9 mouse cellular contexts compared by ENCODE assay signal in the genomic region with DNA sequence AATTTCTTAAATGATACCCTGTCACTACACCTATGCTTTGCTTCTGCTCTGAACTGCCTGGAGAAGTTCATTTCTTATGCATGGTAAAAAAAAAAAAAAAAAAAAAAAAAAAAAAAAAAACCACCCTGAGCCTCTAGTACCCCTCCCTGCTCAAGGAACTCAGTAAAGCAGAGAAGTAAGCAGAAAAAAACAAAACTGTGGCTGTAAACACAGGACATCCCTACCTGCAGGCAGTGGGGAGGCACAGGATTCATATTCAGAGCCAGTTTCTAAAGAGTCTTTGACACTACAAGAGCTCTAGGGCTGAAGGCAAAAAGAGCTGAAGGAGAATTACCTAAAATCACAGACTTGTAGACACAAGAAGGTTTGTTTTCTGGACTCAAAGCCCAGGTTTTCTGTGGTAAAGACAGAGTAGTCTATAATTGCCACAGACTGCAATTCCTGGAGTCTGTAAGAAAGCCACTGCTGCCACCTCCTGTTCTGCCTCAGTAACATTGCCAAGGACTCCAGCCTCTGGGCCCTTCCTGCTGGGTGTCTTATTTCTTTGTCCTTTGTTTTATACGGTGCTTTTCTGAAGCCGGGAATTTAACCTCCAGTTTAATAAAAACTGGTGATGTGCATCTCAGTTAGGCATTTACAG.
DNase-seq lines count a peak whose midpoint lies in the region; ATAC-seq lines count a peak whose summit lies in the region.
"Had no signal": no experiment of that assay in that cellular context is flagged by ENCODE, and none has a peak within 500 bp of the region (broad histone marks: within the 10 kb centered on the region; RNA-seq: fewer than 3 reads in every experiment).

No protein-coding gene starts in this region.

- H3K4me1 ChIP-seq in intestine, embryonic 15.5 days (replicated peaks) = no peaks in the 10 kb centered on the region
- H3K4me1 ChIP-seq: limb, embryonic 15.5 days had no signal

- H3K9me3 ChIP-seq in intestine, embryonic 15.5 days = no peaks in the 10 kb centered on the region
- H3K9me3 ChIP-seq: limb, embryonic 15.5 days had no signal

- ATAC-seq in intestine, embryonic 15.5 days = peak; percentile 67; the same call in 1 of the 2 replicates

- no peaks in the 10 kb centered on the region for H3K36me3 ChIP-seq in intestine, embryonic 15.5 days
- H3K36me3 ChIP-seq: limb, embryonic 15.5 days had no signal

- H3K4me3 ChIP-seq in intestine, embryonic 15.5 days (replicated peaks) = no peak overlapping the region
- H3K4me3 ChIP-seq: limb, embryonic 15.5 days had no signal

- WGBS in intestine, embryonic 15.5 days = 13% methylated on average over 2 of the region's 2 CpGs

- H3K27me3 ChIP-seq in intestine, embryonic 15.5 days (replicated peaks) = no peaks in the 10 kb centered on the region
- H3K27me3 ChIP-seq: limb, embryonic 15.5 days had no signal

- no peak overlapping the region for H3K27ac ChIP-seq in intestine, embryonic 15.5 days
- H3K27ac ChIP-seq: limb, embryonic 15.5 days had no signal

- peak; percentile 22 for DNase-seq in gastrocnemius, postnatal 14 days
- no peak for DNase-seq in gastrocnemius, adult 8-10 months (ENCODE audit: low spot score in 2 of 2)
- DNase-seq in brain, adult 2 months (ENCODE audit: low read depth, low spot score) = peak; percentile 84
- DNase-seq in fibroblast of lung, adult 2 months (ENCODE audit: low read depth) = peak; percentile 11
- DNase-seq in left cerebral cortex, postnatal 14 days (ENCODE audit: low spot score in 2 of 2) = peak; percentile 65 to 74
- peak; percentile 43 for DNase-seq in right cerebral cortex, adult 18-20 months
- no peak for DNase-seq in urinary bladder, adult 2 months (ENCODE audit: low spot score)

- intact Hi-C loops in gastrocnemius, postnatal 14 days (cut with DNase I; ENCODE audit: low total_unique reads) = no loop called here
- intact Hi-C loops in left cerebral cortex, postnatal 14 days (cut with DNase I) = loop anchor here (5.0 to 10.0 kb wide), 3 partner anchors 172 to 960 kb away; no protein-coding TSS in a partner anchor

- no peak overlapping the region for H3K9ac ChIP-seq in intestine, embryonic 15.5 days
- H3K9ac ChIP-seq: limb, embryonic 15.5 days had no signal

- H3K4me2 ChIP-seq in intestine, embryonic 15.5 days (replicated peaks) = no peak overlapping the region
- H3K4me2 ChIP-seq: limb, embryonic 15.5 days had no signal

Comparison
In these comparisons a context has a peak if more than half of its experiments do, and no peak if none do; other contexts are left out.
1. DNase-seq: peak in gastrocnemius, postnatal 14 days (single experiment), brain, adult 2 months (single experiment), fibroblast of lung, adult 2 months (single experiment), left cerebral cortex, postnatal 14 days (2 of 2) and right cerebral cortex, adult 18-20 months (single experiment); none in gastrocnemius, adult 8-10 months (0 of 2) and urinary bladder, adult 2 months (single experiment).